Mouse (Mus musculus): ENCODE measurements around the gene Megf8. TPM values are rescaled to one million over a fixed set of nuclear protein-coding genes. Genes with fewer than 3 reads are reported as not detected.
A peak's percentile ranks its signal among the peaks of the same experiment; 100 is the strongest.

Megf8 gene
- total RNA-seq, 1 experiment, result 47.5 TPM

GRCm38 (mm10) chr7:25369058-25369749, 52.2 kb downstream of the Megf8 start, which contains the start of gene Cnfn:
Cnfn (minus strand) TSS chr7:25369724.
- Histone ChIP-seq H3K4me3 (ENCODE audit: insufficient read depth in 1 of 2, low read depth in 1 of 2, low read length in 2 of 2, poor library complexity in 1 of 2, severe bottlenecking in 1 of 2) (no peak within 1 kb of the TSS), H3K27ac (ENCODE audit: insufficient read depth, low read depth, low read length, poor library complexity, severe bottlenecking) (no peak within 1 kb of the TSS), H3K4me1 (ENCODE audit: control insufficient read depth in 2 of 2, insufficient read depth in 2 of 2, low read length in 2 of 2, poor library complexity in 1 of 2) (peaks cover 0 to 2% of the 10 kb centered on the region in 2 experiments; a peak in 1 of 4 replicates), H3K9ac (ENCODE audit: insufficient read depth, low read depth, low read length, poor library complexity, severe bottlenecking) (no peak within 1 kb of the TSS), H3K9me3 (ENCODE audit: control insufficient read depth, insufficient read depth, low read depth, low read length) (no peaks in the 10 kb centered on the region), H3K36me3 (ENCODE audit: control insufficient read depth, insufficient read depth, low read length, poor library complexity, severe bottlenecking) (peaks cover 2% of the 10 kb centered on the region; the same call in 1 of the 2 replicates)
- DNase-seq (ENCODE audit: low read depth, low spot score), result no peak
- TF ChIP-seq ZC3H11A (IDR thresholded peaks at IDR 0.05; ENCODE audit: borderline replicate concordance, low read depth, low read length) (no peak), HCFC1 (IDR thresholded peaks at IDR 0.05; ENCODE audit: borderline replicate concordance, insufficient read depth, low read length) (no peak), CHD2 (IDR thresholded peaks at IDR 0.05; ENCODE audit: low read depth, low read length) (no peak), MAFK (IDR thresholded peaks at IDR 0.05; ENCODE audit: insufficient read depth, low read depth, low read length) (no peak)
- in situ Hi-C loops (cut with MboI; ENCODE audit: low sequenced_read_pairs in 2 of 2, unreplicated experiment in 2 of 2), result no loop called here

DNA sequence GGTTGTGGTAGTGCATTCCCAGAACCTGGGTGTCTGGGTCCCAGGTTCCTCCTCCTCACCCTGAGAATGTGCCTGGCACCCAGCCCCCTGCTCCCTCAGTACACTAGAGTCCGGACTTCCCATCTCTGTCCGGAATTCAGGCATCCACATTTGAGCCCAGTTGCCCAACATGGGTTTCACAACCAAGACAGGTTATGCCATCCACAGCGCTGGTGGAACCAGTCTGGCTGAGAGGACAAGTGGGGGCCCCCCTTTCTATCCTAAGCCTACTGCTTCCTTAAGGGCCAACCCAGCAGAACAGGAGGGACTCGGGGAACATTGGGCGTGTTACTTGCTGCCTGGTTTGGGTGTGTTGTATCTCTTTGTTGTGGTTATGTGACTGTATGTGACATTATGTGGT, 55.5 kb downstream of the Megf8 start:
- TF ChIP-seq CHD2 (IDR thresholded peaks at IDR 0.05; ENCODE audit: low read depth, low read length) (no peak), ZNF384 (IDR thresholded peaks at IDR 0.05; ENCODE audit: low read depth, low read length) (no peak), ZC3H11A (IDR thresholded peaks at IDR 0.05; ENCODE audit: borderline replicate concordance, low read depth, low read length) (no peak), HCFC1 (IDR thresholded peaks at IDR 0.05; ENCODE audit: borderline replicate concordance, insufficient read depth, low read length) (no peak)
- Histone ChIP-seq H3K4me1 (ENCODE audit: control insufficient read depth in 2 of 2, insufficient read depth in 2 of 2, low read length in 2 of 2, poor library complexity in 1 of 2) (peaks cover 0 to 10% of the 10 kb centered on the region in 2 experiments; a peak in 2 of 4 replicates), H3K36me3 (ENCODE audit: control insufficient read depth, insufficient read depth, low read length, poor library complexity, severe bottlenecking) (no peaks in the 10 kb centered on the region), H3K4me3 (ENCODE audit: insufficient read depth in 1 of 2, low read depth in 1 of 2, low read length in 2 of 2, poor library complexity in 1 of 2, severe bottlenecking in 1 of 2) (no peak overlapping the region), H3K9ac (ENCODE audit: insufficient read depth, low read depth, low read length, poor library complexity, severe bottlenecking) (no peak overlapping the region), H3K9me3 (ENCODE audit: control insufficient read depth, insufficient read depth, low read depth, low read length) (no peaks in the 10 kb centered on the region), H3K27ac (ENCODE audit: insufficient read depth, low read depth, low read length, poor library complexity, severe bottlenecking) (no peak overlapping the region)
- in situ Hi-C loops (cut with MboI; ENCODE audit: low sequenced_read_pairs in 2 of 2, unreplicated experiment in 2 of 2), result no loop called here
- no peak for DNase-seq (ENCODE audit: low read depth, low spot score)

GRCm38 (mm10) chr7:25376556-25376955, 59.6 kb downstream of the Megf8 start:
- in situ Hi-C loops (cut with MboI; ENCODE audit: low sequenced_read_pairs in 2 of 2, unreplicated experiment in 2 of 2), result no loop called here
- TF ChIP-seq CHD2 (IDR thresholded peaks at IDR 0.05; ENCODE audit: low read depth, low read length) (peak; percentile 70; the same call in 1 of the 2 replicates), HCFC1 (IDR thresholded peaks at IDR 0.05; ENCODE audit: borderline replicate concordance, insufficient read depth, low read length) (no peak)
- no peak overlapping the region for H3K9ac ChIP-seq (ENCODE audit: insufficient read depth, low read depth, low read length, poor library complexity, severe bottlenecking)

GRCm38 (mm10) chr7:25377100-25377700, 60.2 kb downstream of the Megf8 start:
- Histone ChIP-seq H3K9me3 (ENCODE audit: control insufficient read depth, insufficient read depth, low read depth, low read length) (no peaks in the 10 kb centered on the region), H3K27ac (ENCODE audit: insufficient read depth, low read depth, low read length, poor library complexity, severe bottlenecking) (no peak overlapping the region), H3K4me1 (ENCODE audit: control insufficient read depth in 2 of 2, insufficient read depth in 2 of 2, low read length in 2 of 2, poor library complexity in 1 of 2) (peaks cover 0 to 16% of the 10 kb centered on the region in 2 experiments; a peak in 2 of 4 replicates), H3K4me3 (ENCODE audit: insufficient read depth in 1 of 2, low read depth in 1 of 2, low read length in 2 of 2, poor library complexity in 1 of 2, severe bottlenecking in 1 of 2) (peak overlapping the region; percentile 2 to 54; a peak in 3 of 4 replicates), H3K36me3 (ENCODE audit: control insufficient read depth, insufficient read depth, low read length, poor library complexity, severe bottlenecking) (no peaks in the 10 kb centered on the region), H3K9ac (ENCODE audit: insufficient read depth, low read depth, low read length, poor library complexity, severe bottlenecking) (no peak overlapping the region)
- TF ChIP-seq ZNF384 (IDR thresholded peaks at IDR 0.05; ENCODE audit: low read depth, low read length), result no peak
- no peak for TF ChIP-seq CHD2 (IDR thresholded peaks at IDR 0.05; ENCODE audit: low read depth, low read length)
- no peak for TF ChIP-seq MAFK (IDR thresholded peaks at IDR 0.05; ENCODE audit: insufficient read depth, low read depth, low read length)
- TF ChIP-seq HCFC1 (IDR thresholded peaks at IDR 0.05; ENCODE audit: borderline replicate concordance, insufficient read depth, low read length), result no peak
- no peak for TF ChIP-seq ZC3H11A (IDR thresholded peaks at IDR 0.05; ENCODE audit: borderline replicate concordance, low read depth, low read length)
- no peak for DNase-seq (ENCODE audit: low read depth, low spot score)
- in situ Hi-C loops (cut with MboI; ENCODE audit: low sequenced_read_pairs in 2 of 2, unreplicated experiment in 2 of 2), result no loop called here

More at GRCm38 (mm10) chr7:25376556-25376955, 59.6 kb downstream of the Megf8 start:
- no peaks in the 10 kb centered on the region for H3K9me3 ChIP-seq (ENCODE audit: control insufficient read depth, insufficient read depth, low read depth, low read length)
- H3K4me3 ChIP-seq (ENCODE audit: insufficient read depth in 1 of 2, low read depth in 1 of 2, low read length in 2 of 2, poor library complexity in 1 of 2, severe bottlenecking in 1 of 2), result peak overlapping the region; percentile 2 to 54; a peak in 3 of 4 replicates
- peak; percentile 89 for DNase-seq (ENCODE audit: low read depth, low spot score)
- H3K4me1 ChIP-seq (ENCODE audit: control insufficient read depth in 2 of 2, insufficient read depth in 2 of 2, low read length in 2 of 2, poor library complexity in 1 of 2), result peaks cover 0 to 16% of the 10 kb centered on the region in 2 experiments; a peak in 2 of 4 replicates
- no peaks in the 10 kb centered on the region for H3K36me3 ChIP-seq (ENCODE audit: control insufficient read depth, insufficient read depth, low read length, poor library complexity, severe bottlenecking)
- H3K27ac ChIP-seq (ENCODE audit: insufficient read depth, low read depth, low read length, poor library complexity, severe bottlenecking), result no peak overlapping the region
